Mouse (Mus musculus) left cerebral cortex, postnatal 14 days (tissue): Measurements from ENCODE around the gene Tpd52l1. TPM values are rescaled to one million over a fixed set of nuclear protein-coding genes. Genes with fewer than 3 reads are reported as not detected.
A peak's percentile ranks its signal among the peaks of the same experiment; 100 is the strongest.

Source experiments
- DNase-seq, 2 experiments: peaks; one replicate each; pipeline ENCODE4 v3.0.0; 2021 to 2022; ENCODE audit warnings: low spot score in 2 of 2, mixed read lengths in 1 of 2
- intact Hi-C: fragments of 180-260 bp; cut with DNase I; formaldehyde crosslinking; loops from one replicate; pipeline ENCODE4 v1.15.1; 2025
- total RNA-seq, 2 experiments: library from RNA; stranded (reverse); gene quantifications; 2 replicates each; pipeline ENCODE4 v1.2.3; 2021

Gene Tpd52l1
- total RNA-seq, 2 experiments from 2014 or later: 14.5 to 19.2 TPM

DNA sequence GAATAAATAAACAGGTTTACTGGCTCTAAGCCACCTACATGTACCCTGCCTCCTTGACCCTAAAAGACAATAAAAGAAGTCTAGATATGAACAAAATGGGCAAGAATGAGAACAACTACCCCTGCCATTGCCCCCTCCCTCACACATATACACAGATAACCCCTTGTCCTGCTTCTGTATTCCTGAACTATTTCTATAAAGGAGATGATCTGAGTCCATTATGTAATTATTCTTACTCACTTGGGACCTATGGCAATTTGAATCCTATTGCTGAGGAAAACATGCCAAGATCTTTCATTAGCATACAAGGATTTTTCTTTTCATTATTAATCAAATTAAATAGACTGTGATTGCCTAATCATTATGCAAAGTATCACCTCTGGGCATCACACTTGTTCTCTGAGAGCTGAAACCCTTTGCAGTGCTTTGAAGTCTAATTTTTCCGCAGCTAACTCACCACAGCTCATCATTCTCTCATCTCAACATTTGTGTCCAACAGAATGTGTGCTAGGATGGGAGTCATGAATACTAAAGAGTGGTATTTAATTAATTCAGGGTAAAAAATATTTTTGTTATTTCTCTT lies 92.8 kb downstream of the Tpd52l1 start:
- intact Hi-C loops: no loop called here
- no peak for DNase-seq

DNA sequence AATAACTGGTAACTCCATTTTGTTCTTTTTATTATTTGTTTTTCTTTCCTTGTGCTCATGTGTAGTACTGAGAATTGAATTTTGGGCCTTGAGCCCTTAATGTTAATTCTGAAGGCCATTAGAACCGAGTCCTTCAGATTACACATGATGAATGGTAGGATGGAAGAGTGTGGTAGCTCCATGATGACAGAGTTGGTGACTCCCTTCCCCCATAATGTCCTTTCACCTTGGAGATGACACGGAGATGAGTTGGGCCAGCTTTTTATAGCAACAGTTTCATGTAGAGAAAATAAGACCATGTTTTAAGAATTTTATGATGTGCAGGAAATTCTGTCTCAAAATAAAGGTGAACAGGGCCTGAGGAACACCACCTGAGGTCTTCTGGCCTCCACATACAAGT lies 94.7 kb downstream of the Tpd52l1 start:
- intact Hi-C loops: no loop called here
- DNase-seq: no peak

DNA sequence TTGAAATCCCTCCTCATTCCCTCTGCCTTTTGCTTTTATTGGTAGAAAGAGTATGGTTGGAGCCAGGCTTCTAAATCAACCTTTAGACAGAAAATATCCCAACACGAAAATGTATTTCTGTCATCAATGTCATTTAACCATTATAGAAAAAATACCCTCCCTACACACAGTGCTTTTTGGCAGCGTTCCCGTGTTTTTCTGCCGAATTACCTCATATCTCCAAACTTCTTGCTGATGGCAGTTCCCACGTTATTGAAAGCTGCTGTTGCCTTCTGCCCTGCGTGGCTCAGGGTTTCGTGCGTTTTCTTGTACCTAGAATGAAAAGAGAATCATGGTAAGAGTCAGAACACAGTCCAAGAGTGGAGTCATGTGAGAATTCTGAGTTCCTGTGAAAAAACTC lies 99.4 kb downstream of the Tpd52l1 start:
- DNase-seq: no peak

DNA sequence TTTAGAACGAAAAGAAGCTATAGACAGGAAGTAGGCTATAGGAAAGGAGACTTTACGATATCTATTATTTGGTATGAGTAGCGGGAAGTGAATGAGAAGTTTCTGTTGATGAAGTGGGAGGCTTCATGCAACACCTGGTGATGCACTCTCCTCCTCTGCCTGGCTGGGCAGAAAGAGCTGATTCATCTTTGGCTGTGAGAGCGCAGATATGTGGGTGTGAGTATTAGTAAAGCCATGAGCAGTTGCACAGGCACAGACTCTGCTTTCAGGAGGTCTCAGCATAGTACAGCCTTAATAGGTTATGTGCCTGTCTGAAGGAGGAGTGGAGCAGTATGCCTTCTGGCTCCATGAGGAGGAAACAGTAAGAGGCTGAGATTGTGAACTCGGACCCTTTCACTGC lies 109.3 kb downstream of the Tpd52l1 start:
- intact Hi-C loops: no loop called here
- no peak for DNase-seq

More for the DNA sequence above, 99.4 kb downstream of the Tpd52l1 start:
- intact Hi-C loops: no loop called here

DNA sequence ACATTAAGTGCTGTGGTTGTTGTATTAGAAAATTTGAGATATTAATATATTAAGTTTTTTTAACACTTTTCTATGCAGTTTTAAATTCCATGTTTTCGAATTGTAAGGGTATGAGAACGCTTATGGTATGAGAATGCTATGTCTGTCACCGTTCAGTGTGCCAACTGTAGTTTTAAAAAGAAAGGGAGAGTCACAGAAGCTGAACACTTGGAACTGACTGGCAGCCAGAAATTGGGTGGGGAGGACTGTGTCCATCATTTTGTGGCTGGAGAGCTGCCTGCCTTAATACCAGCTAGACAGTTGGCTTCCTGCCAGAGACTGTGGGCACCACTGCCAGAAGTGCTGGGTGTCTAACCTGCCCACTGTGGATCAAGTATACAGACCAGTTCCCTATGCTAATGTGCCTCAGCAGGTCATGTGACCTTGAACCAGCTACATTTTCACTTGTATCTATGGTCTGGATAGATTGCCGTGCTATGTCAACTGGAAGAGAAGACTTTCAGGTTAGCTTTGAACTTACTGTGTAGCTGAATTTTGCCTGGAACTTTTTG lies 114.5 kb downstream of the Tpd52l1 start:
- intact Hi-C loops: no loop called here

DNA sequence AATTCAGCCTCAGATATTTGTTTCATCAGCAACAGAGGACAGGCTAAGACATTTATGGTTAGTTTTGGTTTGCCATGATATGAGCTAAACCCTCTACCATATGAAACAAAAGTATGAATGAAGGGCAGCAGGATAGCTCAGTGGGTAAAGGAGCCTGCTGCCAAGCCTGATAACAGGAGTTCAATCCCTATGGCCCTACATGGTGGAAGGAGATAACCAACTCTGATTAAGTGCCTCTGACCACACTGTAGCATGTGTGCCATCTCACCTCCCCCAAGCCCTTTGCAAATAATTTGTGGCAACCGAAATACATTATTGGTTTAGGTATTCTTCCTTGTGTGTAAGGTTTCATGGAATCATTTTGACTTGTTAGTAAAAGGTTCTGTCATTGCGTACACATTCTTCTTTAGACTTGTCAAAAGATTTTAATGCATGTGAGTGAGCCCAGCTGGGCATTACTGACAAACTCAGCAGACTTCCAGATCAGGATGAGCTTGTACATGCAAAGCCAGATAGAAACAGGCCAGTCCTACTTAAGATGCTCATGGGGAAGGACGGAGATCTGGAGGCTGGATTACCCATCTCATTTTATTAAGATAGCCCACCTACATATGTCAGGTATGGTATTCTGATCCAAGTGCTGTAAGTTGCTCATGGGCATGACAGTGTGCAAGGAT lies 115.3 kb downstream of the Tpd52l1 start:
- intact Hi-C loops: no loop called here

More for the DNA sequence above, 114.5 kb downstream of the Tpd52l1 start:
- DNase-seq: peak in 1 of 2 experiments; percentile 21

DNA sequence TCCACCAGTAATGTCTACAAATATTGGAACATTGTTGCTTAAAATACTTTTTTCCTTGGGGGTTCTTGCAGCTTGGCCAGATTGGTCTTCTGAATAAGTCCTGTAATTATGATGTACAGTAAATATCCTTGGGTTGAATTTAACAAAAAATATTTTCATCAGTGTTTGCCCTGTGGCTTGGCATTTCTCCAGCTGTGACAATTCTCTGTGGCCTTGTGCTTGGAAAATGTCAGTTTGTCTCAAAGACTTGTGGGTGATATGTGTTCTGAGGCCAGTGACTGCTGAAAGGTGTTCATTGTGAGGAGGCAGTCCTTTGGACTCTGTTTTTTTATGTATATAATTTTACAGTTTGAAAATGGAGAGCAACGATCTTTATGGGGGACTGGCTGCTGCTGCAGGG lies 116.3 kb downstream of the Tpd52l1 start:
- intact Hi-C loops: no loop called here
- no peak for DNase-seq

More for the DNA sequence above, 115.3 kb downstream of the Tpd52l1 start:
- DNase-seq: no peak

DNA sequence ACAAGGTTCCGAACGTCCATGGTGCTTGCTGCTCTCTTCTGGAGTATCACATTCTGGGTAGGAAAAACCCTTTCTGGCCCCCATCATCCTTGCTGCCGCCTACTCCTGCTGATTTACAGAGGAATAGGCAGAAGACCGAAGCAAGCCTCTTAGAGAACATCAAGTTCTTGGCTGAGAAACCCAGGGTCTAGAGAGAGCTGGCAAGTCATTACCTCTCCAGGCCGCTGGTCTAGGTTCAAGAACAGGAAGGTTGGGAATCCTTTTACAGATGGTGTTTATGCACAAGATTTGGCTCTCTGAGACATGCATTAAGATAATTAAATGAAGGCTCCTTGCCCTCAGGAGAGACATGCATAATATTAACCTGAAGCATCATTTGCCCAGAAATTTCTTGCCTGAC lies 127.3 kb downstream of the Tpd52l1 start:
- no peak for DNase-seq
- intact Hi-C loops: no loop called here

DNA sequence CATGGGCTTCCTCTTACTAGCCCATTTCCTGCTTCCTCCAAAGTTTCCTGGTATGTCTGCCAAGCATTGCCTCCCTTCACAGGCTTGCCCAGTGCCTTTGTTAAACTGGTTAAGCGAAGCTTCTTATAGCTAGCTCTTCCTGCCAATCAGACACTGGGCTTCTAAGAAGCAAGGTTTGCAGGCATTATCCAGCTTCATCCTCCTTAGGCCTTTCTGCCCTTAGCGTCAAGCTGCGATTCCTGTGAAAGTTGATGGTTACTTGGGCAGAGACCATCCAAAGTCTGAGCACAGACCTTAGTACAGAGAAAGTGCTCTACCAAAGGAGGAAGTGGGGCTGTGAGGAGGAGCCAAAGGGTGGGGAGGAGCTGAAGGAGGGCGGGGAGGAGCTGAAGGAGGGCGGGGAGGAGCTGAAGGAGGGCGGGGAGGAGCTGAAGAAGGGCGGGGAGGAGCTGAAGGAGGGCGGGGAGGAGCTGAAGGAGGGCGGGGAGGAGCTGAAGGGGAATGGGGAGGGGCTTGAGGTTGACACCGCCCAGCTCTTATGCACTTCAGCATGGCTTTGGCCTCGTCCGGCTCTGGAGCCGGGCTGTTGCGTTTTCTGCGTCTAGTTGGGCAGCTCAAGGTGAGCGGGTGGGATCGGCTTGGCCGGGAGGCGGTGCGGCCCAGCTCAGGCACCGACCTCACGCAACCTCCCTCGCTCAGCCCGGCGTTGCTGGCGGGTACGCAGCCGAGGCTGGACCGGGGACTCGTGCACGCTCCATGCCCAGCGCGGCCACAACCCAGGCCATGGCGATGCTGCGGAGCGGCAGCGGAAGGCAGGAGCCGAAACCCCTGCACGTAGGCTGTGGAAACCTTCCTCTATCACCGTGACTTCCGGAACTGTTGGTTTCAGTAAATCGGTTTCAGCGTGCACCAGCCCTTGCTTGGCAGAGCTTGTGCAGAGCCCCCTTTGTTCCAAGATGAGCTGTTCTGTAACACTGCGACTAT lies 132.6 kb downstream of the Tpd52l1 start, which contains the start of gene Hddc2:
Hddc2 (plus strand) TSS at position 519 of the 984 bp plus-strand sequence.
- peak; percentile 66 to 67 for DNase-seq
- intact Hi-C loops: loop anchor here (5.0 kb wide), 1 partner anchor 134 kb away; the partner anchor contains the start of gene Tpd52l1

DNA sequence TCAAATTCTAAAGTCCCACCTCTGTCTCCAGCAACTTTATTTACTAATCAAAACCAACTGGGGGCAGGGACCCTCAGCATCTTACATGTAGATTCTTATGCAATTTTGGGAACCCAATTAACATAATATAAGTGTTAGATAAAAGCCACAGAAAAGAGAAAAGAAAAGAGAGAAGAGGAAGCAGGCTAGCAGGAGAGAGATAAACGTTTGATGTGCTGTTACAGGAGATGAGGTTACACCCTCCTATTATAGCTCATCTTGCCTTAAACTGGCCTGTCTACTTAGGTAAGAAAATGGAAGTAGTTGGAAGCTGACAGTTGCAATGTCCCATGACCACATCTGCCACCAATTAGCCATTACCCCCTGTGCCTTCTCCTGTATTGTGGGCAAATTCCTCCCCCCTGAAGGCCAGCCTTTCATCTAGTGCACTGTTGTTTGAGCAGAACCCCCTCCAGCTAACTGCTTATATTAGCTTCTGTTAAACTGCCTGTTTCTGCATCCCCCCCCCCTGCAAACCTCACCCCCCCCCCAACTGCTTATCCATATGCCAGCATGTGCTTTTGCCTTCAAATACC lies 138.6 kb downstream of the Tpd52l1 start:
- DNase-seq: no peak
- intact Hi-C loops: loop anchor here (10.0 kb wide), 1 partner anchor 682 kb away; the partner anchor contains the start of gene Hint3

DNA sequence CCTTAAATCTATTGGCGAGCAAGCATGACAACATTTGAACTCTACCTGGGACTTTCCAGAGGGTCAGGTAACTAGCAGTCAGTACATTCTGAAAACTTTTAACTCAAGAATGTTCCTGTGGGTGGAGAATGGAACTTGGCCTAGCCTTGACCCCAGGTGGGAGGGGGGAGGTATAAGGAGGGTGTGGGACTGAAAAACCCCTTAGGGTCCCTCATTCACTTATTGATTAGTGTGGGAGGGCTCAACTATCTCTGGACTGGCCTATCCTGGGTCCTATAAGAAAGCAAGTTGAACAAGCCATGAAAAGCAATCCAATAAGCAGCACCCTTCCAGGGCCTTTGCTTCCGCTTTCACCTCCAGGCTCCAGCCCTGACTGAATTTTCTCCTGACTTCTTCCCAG lies 142.3 kb downstream of the Tpd52l1 start:
- DNase-seq: no peak
- intact Hi-C loops: loop anchor here (10.0 kb wide), 1 partner anchor 679 kb away; the partner anchor contains the start of gene Hint3

DNA sequence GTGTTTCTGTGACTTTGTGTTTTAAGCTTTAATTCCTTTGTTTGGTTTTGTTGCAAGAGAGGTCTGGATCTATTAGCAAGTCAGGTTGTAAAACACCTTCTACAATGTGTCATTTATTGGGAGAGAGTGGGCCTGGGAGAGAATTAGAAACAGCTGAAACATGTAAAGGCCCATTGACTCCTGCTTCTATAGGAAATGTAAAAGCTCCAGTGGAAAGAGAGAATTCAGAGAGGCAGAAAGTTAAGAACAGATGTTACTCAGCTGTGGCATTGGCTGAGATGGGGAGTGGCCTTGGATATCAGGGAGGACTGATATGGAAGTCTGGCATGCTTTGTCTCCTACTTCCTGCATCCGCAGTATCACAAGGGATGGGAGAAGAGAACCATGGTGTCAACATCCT lies 145.5 kb downstream of the Tpd52l1 start:
- intact Hi-C loops: loop anchor here (10.0 kb wide), 1 partner anchor 675 kb away; the partner anchor contains the start of gene Hint3

DNA sequence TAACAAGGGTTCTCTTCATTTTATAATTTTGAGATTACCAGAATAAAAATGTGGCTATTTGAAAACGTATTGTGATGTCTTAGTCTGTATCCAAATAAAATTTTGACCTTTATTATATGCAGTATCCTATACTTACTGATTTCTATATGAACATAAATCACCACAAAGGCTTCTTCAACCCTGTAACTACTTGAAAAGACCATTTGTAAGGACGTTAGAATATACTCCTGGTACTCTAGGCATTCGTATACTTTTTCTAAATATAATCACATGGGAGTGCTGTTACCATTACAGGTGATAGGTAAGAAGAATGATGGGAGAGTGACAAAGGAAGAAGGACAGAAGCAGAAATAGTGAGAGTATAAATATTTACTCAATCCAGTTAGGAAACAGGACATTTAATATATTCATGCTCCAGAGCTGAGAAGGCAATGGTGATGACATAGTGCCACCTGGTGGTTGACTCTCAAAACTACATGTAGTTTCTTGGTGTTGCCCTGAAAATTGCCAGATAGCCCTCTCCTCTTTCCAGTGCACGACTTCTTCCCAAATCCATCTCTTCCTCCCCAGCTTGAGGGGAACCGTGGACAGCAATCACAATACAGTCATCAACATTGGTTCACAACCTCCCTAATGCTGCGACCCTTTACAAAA lies 146.7 kb downstream of the Tpd52l1 start:
- intact Hi-C loops: loop anchor here (1.0 to 5.0 kb wide), 2 partner anchors 457 to 474 kb away; partner anchors contain the start of gene Hey2
- DNase-seq: peak; percentile 75 to 79

More for the DNA sequence above, 145.5 kb downstream of the Tpd52l1 start:
- DNase-seq: no peak

DNA sequence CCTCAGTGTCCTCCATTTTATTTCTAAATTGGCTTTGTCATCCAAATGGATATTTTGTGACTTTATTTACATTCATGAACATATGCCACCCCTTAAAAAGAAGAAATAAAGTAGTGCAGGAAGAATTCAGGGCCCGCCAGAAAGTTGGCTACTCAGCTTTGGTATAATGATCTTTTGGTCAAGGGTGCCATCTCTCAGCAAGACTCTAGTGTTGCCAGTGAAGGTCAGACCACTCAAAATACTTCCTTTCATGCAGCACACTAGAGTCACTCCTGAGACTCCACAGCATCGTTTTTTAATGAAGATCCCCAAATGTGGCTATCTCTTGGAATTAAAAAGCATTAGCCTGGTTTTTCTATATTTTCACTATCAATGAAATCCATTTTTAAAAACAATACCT lies 147.5 kb downstream of the Tpd52l1 start:
- no peak for DNase-seq
- intact Hi-C loops: loop anchor here (5.0 kb wide), 1 partner anchor 456 kb away; the partner anchor contains the start of gene Hey2

DNA sequence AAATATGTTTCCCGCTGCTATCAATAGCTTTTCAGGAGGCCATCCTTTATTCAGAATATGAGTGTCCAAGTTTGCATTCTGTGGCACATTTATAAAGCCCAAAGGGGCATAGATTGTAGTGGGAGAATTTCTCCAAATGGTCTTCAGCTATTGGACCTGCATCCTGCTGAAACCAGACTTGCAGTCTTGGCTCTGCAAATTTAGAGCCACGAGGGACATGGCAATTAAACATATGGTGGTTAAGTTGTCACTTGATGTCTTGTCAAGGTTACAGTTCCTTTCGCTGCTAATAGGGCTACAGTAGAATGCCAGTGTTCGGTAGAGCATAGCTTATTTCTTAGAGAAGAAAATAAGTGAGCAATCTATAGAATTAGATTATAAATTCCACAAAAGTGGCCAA lies 148.7 kb downstream of the Tpd52l1 start:
- DNase-seq: no peak
- intact Hi-C loops: loop anchor here (5.0 kb wide), 1 partner anchor 455 kb away; the partner anchor contains the start of gene Hey2

DNA sequence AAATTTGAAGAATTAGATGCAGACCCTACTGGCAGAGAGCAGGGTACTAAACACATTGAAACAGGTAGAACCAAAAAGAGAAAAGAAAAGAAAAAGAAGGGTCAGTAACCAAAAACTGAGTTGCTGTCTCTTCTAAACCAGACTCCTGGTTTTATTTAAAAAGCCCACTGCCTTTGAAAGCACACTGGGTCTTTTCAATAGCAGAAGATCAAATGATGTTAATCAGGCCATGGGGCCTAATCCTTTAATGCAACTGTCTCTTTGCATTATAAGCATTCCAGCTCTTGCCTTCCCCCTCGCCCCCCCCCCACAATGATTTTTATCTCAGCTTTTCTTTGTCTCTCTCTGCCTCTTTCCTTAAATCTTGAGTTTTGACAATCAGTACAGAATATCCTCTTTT lies 149.3 kb downstream of the Tpd52l1 start:
- no peak for DNase-seq
- intact Hi-C loops: loop anchor here (5.0 kb wide), 1 partner anchor 454 kb away; the partner anchor contains the start of gene Hey2

DNA sequence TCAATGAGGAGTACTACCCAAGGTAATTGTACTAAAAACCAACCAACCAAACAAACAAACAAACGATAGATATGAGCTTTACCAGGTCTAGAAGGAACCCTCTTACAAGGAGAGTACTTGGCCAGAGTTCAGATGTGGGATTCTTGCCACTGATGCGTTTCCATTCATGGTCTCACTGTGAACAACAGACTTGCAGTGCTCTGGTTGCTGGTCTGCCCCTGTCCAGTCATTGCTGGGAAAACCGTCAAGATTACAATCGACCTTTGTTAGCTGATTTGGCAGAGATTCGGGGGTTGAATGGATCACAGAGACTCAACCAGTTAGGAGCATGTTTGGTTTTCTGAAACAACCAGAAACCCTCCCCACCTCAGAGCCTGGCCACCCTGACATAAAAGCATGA lies 150.1 kb downstream of the Tpd52l1 start:
- DNase-seq: peak; percentile 10 to 38
- intact Hi-C loops: loop anchor here (5.0 kb wide), 1 partner anchor 453 kb away; the partner anchor contains the start of gene Hey2

DNA sequence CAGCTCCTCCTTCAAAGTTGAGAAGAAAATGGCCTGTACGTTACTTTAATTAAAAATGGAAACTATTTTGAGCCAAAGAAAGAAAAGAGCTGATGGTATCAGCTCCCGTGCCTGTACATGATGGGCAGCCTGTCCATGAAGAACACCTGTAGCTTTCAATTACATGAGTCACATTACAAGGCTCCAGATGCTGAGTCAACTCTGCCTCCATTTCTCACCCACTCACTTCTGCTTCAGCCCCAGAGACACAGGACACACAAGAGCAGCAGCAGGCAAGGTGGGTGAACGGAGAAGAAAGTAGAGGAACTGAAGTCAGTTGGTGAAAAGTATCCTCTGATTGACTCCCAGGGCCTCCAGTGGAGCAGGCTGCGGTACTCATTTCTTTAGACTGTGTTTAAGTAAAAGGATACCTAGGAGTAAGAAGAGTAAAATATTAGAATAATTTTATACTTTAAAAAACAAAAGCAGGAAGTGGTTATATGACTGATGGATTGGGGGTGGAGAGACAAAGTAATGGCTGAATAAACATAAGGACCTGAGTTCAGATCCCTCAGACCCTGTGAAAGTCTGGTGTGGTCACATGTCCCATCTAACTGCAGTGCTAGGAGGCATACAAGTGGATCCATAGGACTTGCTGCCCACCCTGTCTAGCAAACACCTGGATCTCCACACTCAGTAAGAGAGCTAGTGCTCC lies 156.9 kb downstream of the Tpd52l1 start:
- no peak for DNase-seq
- intact Hi-C loops: no loop called here
